Mouse (Mus musculus) kidney, adult 2 months (tissue): ENCODE results near the gene Osbpl3.

Experiments used
- CTCF ChIP-seq: fragments of 200-500 bp; conservative IDR thresholded peaks from 2 replicates; pipeline ENCODE4 v1.5.1; 2011; ENCODE audit warnings: low read depth, mild to moderate bottlenecking, control low read depth, low read length, moderate library complexity, mixed read lengths; ENCODE audit not compliant: insufficient read depth, insufficient read length
- POLR2A ChIP-seq: fragments of 200-500 bp; IDR thresholded peaks from one replicate; pipeline ENCODE4 v1.6.1; 2011; ENCODE audit warnings: low read depth, low read length, control low read depth

DNA sequence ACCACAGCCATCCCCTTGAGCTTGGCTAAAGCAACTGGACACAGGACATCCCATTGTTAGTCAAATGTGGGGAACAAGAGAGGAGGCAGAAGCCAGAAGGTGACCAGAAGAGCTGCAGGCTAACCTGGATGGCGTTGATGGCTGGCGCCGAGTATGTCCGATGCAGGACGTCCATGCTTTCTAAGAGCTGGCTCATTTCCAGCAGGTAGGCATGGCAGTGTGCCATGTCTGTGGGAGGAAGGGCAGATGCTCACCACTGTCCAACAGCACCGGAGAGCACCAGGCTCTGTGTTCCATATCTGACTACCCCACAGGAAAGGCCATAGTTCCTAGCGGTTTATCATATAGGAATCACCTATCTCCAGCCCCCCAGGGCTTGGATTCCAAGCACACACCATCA is 109.8 kb downstream of the Osbpl3 start:
- no peak for TF ChIP-seq CTCF
- TF ChIP-seq POLR2A = no peak
